Mouse (Mus musculus): ENCODE measurements around the gene Nr5a2. TPM values are rescaled to one million over a fixed set of nuclear protein-coding genes. Genes with fewer than 3 reads are reported as not detected.

Nr5a2 gene
- 0.09 and 0.28 TPM in 2 replicates for polyA plus RNA-seq (2014; fragmentation: Nextera tagmentation; extraction: Ambion mirVana)

- H3K36me3 ChIP-seq (ENCODE audit: control insufficient read depth, insufficient read depth, low read length), result no peaks in the 10 kb centered on the region
- H3K9ac ChIP-seq (ENCODE audit: low read length), result no peak within 1 kb of the TSS
- no peak within 1 kb of the TSS for H3K4me3 ChIP-seq (ENCODE audit: low read depth, low read length)
- H3K4me1 ChIP-seq (ENCODE audit: control insufficient read depth, insufficient read depth, low read length), result peaks cover 2% of the 10 kb centered on the region; the same call in 1 of the 2 replicates
- DNase-seq (ENCODE audit: low spot score) (no peak), ATAC-seq (ENCODE audit: insufficient number of reproducible peaks, low FRiP score, low TSS enrichment, low read depth) (no peak)
- no peaks in the 10 kb centered on the region for H3K9me3 ChIP-seq (ENCODE audit: control insufficient read depth, low read length)
- no peak within 1 kb of the TSS for H3K27ac ChIP-seq (replicated peaks; ENCODE audit: low read depth, low read length)
- WGBS, result 61% methylated on average over 4 of the region's 4 CpGs
- H3K27me3 ChIP-seq (ENCODE audit: control insufficient read depth, insufficient read depth, low read length), result 0 out of 2 replicates have a peak, but pooled peaks cover 3% of the 10 kb centered on the region
- no peak within 1 kb of the TSS for H3K4me2 ChIP-seq (ENCODE audit: low read depth, severe bottlenecking)
Measured at GRCm38 (mm10) chr1:136960428-136961012, at the start of gene Nr5a2. Nr5a2 (minus strand) TSS chr1:136960448.

- DNase-seq (ENCODE audit: low spot score) (no peak), ATAC-seq (ENCODE audit: insufficient number of reproducible peaks, low FRiP score, low TSS enrichment, low read depth) (no peak)
- H3K9ac ChIP-seq (ENCODE audit: low read length), result no peak overlapping the region
- no peak overlapping the region for H3K27ac ChIP-seq (replicated peaks; ENCODE audit: low read depth, low read length)
- H3K27me3 ChIP-seq (ENCODE audit: control insufficient read depth, insufficient read depth, low read length), result no peaks in the 10 kb centered on the region
- no peak overlapping the region for H3K4me3 ChIP-seq (ENCODE audit: low read depth, low read length)
- no peaks in the 10 kb centered on the region for H3K9me3 ChIP-seq (ENCODE audit: control insufficient read depth, low read length)
- WGBS, result 52% methylated on average over 6 of the region's 6 CpGs
- H3K4me1 ChIP-seq (ENCODE audit: control insufficient read depth, insufficient read depth, low read length), result no peaks in the 10 kb centered on the region
- no peak overlapping the region for H3K4me2 ChIP-seq (ENCODE audit: low read depth, severe bottlenecking)
- no peaks in the 10 kb centered on the region for H3K36me3 ChIP-seq (ENCODE audit: control insufficient read depth, insufficient read depth, low read length)
Measured at GRCm38 (mm10) chr1:137008726-137009239, 48.5 kb upstream of the Nr5a2 start.

GRCm38 (mm10) chr1:137003816-137004215, 43.6 kb upstream of the Nr5a2 start:
- no peak overlapping the region for H3K9ac ChIP-seq (ENCODE audit: low read length)
- no peak overlapping the region for H3K27ac ChIP-seq (replicated peaks; ENCODE audit: low read depth, low read length)
- no peaks in the 10 kb centered on the region for H3K36me3 ChIP-seq (ENCODE audit: control insufficient read depth, insufficient read depth, low read length)
- no peak overlapping the region for H3K4me2 ChIP-seq (ENCODE audit: low read depth, severe bottlenecking)
- 85% methylated on average over 1 of the region's 1 CpGs for WGBS
- H3K4me3 ChIP-seq (ENCODE audit: low read depth, low read length), result no peak overlapping the region
- ATAC-seq (ENCODE audit: insufficient number of reproducible peaks, low FRiP score, low TSS enrichment, low read depth), result no peak
- no peaks in the 10 kb centered on the region for H3K4me1 ChIP-seq (ENCODE audit: control insufficient read depth, insufficient read depth, low read length)
- H3K27me3 ChIP-seq (ENCODE audit: control insufficient read depth, insufficient read depth, low read length), result no peaks in the 10 kb centered on the region
- no peak for DNase-seq (ENCODE audit: low spot score)
- H3K9me3 ChIP-seq (ENCODE audit: control insufficient read depth, low read length), result no peaks in the 10 kb centered on the region

GRCm38 (mm10) chr1:137003144-137003543, 42.9 kb upstream of the Nr5a2 start:
- 81% methylated on average over 1 of the region's 1 CpGs for WGBS
- no peaks in the 10 kb centered on the region for H3K27me3 ChIP-seq (ENCODE audit: control insufficient read depth, insufficient read depth, low read length)
- no peak for ATAC-seq (ENCODE audit: insufficient number of reproducible peaks, low FRiP score, low TSS enrichment, low read depth)

GRCm38 (mm10) chr1:136991762-136992352, 31.6 kb upstream of the Nr5a2 start:
- DNase-seq (ENCODE audit: low spot score) (no peak), ATAC-seq (ENCODE audit: insufficient number of reproducible peaks, low FRiP score, low TSS enrichment, low read depth) (no peak)
- Histone ChIP-seq H3K9ac (ENCODE audit: low read length) (no peak overlapping the region), H3K4me2 (ENCODE audit: low read depth, severe bottlenecking) (no peak overlapping the region), H3K27me3 (ENCODE audit: control insufficient read depth, insufficient read depth, low read length) (no peaks in the 10 kb centered on the region), H3K9me3 (ENCODE audit: control insufficient read depth, low read length) (no peaks in the 10 kb centered on the region), H3K36me3 (ENCODE audit: control insufficient read depth, insufficient read depth, low read length) (no peaks in the 10 kb centered on the region), H3K4me3 (ENCODE audit: low read depth, low read length) (no peak overlapping the region), H3K4me1 (ENCODE audit: control insufficient read depth, insufficient read depth, low read length) (peaks cover 3% of the 10 kb centered on the region; the same call in 1 of the 2 replicates), H3K27ac (replicated peaks; ENCODE audit: low read depth, low read length) (no peak overlapping the region)
- WGBS, result 54% methylated on average over 8 of the region's 8 CpGs

More at GRCm38 (mm10) chr1:137003144-137003543, 42.9 kb upstream of the Nr5a2 start:
- Histone ChIP-seq H3K4me2 (ENCODE audit: low read depth, severe bottlenecking) (no peak overlapping the region), H3K4me3 (ENCODE audit: low read depth, low read length) (no peak overlapping the region), H3K4me1 (ENCODE audit: control insufficient read depth, insufficient read depth, low read length) (no peaks in the 10 kb centered on the region), H3K36me3 (ENCODE audit: control insufficient read depth, insufficient read depth, low read length) (no peaks in the 10 kb centered on the region), H3K27ac (replicated peaks; ENCODE audit: low read depth, low read length) (no peak overlapping the region), H3K9ac (ENCODE audit: low read length) (no peak overlapping the region), H3K9me3 (ENCODE audit: control insufficient read depth, low read length) (no peaks in the 10 kb centered on the region)
- no peak for DNase-seq (ENCODE audit: low spot score)

- Histone ChIP-seq H3K4me2 (ENCODE audit: low read depth, severe bottlenecking) (no peak overlapping the region), H3K9ac (ENCODE audit: low read length) (no peak overlapping the region), H3K27me3 (ENCODE audit: control insufficient read depth, insufficient read depth, low read length) (no peaks in the 10 kb centered on the region), H3K4me1 (ENCODE audit: control insufficient read depth, insufficient read depth, low read length) (no peaks in the 10 kb centered on the region), H3K27ac (replicated peaks; ENCODE audit: low read depth, low read length) (no peak overlapping the region), H3K36me3 (ENCODE audit: control insufficient read depth, insufficient read depth, low read length) (no peaks in the 10 kb centered on the region), H3K9me3 (ENCODE audit: control insufficient read depth, low read length) (no peaks in the 10 kb centered on the region), H3K4me3 (ENCODE audit: low read depth, low read length) (no peak overlapping the region)
- WGBS, result 88% methylated on average over 5 of the region's 5 CpGs
- DNase-seq (ENCODE audit: low spot score) (no peak), ATAC-seq (ENCODE audit: insufficient number of reproducible peaks, low FRiP score, low TSS enrichment, low read depth) (no peak)
Measured at GRCm38 (mm10) chr1:136980253-136980893, 20.1 kb upstream of the Nr5a2 start.

GRCm38 (mm10) chr1:136977867-136978266, 17.6 kb upstream of the Nr5a2 start:
- no peak overlapping the region for H3K4me3 ChIP-seq (ENCODE audit: low read depth, low read length)
- no peaks in the 10 kb centered on the region for H3K36me3 ChIP-seq (ENCODE audit: control insufficient read depth, insufficient read depth, low read length)
- no peaks in the 10 kb centered on the region for H3K27me3 ChIP-seq (ENCODE audit: control insufficient read depth, insufficient read depth, low read length)
- no peak for ATAC-seq (ENCODE audit: insufficient number of reproducible peaks, low FRiP score, low TSS enrichment, low read depth)
- no peaks in the 10 kb centered on the region for H3K4me1 ChIP-seq (ENCODE audit: control insufficient read depth, insufficient read depth, low read length)
- H3K27ac ChIP-seq (replicated peaks; ENCODE audit: low read depth, low read length), result no peak overlapping the region
- H3K9ac ChIP-seq (ENCODE audit: low read length), result no peak overlapping the region
- no peaks in the 10 kb centered on the region for H3K9me3 ChIP-seq (ENCODE audit: control insufficient read depth, low read length)
- DNase-seq (ENCODE audit: low spot score), result no peak
- H3K4me2 ChIP-seq (ENCODE audit: low read depth, severe bottlenecking), result no peak overlapping the region
- 84% methylated on average over 3 of the region's 3 CpGs for WGBS

GRCm38 (mm10) chr1:136974040-136974439, 13.8 kb upstream of the Nr5a2 start:
- no peak overlapping the region for H3K9ac ChIP-seq (ENCODE audit: low read length)
- WGBS, result 62% methylated on average over 3 of the region's 3 CpGs
- ATAC-seq (ENCODE audit: insufficient number of reproducible peaks, low FRiP score, low TSS enrichment, low read depth) (no peak), DNase-seq (ENCODE audit: low spot score) (no peak)
- no peak overlapping the region for H3K4me3 ChIP-seq (ENCODE audit: low read depth, low read length)
- no peaks in the 10 kb centered on the region for H3K9me3 ChIP-seq (ENCODE audit: control insufficient read depth, low read length)
- H3K36me3 ChIP-seq (ENCODE audit: control insufficient read depth, insufficient read depth, low read length), result no peaks in the 10 kb centered on the region
- H3K27me3 ChIP-seq (ENCODE audit: control insufficient read depth, insufficient read depth, low read length), result no peaks in the 10 kb centered on the region
- no peak overlapping the region for H3K4me2 ChIP-seq (ENCODE audit: low read depth, severe bottlenecking)
- no peaks in the 10 kb centered on the region for H3K4me1 ChIP-seq (ENCODE audit: control insufficient read depth, insufficient read depth, low read length)
- no peak overlapping the region for H3K27ac ChIP-seq (replicated peaks; ENCODE audit: low read depth, low read length)

Data from limb, embryonic 11.5 days (tissue).